Mouse (Mus musculus): Measurements from ENCODE around the gene Gm10300.

The Gm10300 gene

DNA sequence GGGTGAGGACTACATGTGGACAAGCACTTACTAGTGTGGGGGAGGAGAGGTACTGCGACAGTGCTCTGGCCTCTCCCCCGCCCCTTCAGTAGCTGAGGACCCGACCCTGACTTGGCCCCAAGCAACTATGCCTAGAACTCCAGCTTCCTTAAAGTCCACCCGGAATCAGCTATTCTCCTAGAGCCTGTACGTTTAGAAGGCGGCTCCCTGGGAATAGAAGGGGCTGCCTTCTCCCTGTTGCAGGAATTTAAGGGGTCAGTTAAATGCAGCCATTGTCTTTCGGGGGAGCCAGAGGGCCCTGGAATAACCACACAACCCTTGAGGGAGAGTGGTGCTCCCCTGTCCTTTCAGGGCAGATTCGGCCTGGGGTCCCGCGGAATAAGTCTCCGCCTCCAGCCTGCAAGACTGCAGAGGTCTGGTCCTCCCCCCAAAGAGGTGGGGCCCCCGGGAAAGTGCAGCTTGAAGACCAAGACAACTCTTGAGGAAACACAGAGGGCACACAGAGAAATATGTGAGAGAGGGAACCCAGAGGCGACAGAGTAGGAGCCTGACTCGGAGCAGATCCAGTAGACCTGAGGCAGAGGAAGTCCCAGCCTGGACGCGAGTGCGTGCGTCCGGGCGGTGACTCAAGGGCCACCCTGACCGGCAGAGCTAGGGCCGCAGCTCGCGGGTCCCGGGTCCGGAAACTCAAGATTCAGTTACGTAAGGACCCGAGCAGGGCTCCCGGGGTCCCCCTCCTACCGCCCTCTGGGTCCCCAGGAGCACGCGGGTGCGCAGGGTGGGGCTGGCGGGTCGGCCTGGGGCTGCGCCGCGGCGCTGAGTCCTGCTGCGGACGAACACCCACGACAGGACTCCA, at the start of gene Gm10300:
Gene Gm10300 (plus strand): TSS at position 621 of the 856 bp plus-strand sequence.
- DNase-seq (ENCODE audit: low spot score): no peak

DNA sequence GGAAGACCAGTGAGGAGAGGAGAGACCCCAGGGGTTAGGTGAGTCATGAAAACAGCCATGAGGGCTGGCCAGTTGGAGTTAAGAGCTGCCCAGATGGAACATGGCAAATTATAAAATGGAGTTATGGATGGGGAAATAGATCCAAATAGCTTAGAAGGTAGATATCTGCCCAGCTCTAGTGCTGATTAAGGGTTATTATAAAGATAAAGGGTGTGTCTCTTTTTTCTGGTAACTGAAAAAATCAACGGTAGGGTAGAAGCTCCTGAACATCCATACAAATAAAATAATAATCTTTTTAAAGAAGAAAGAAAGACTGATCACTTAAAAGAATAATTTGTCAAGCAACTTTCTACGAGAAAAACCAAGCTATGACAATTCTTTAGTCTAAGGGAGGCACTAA, 49.2 kb upstream of the Gm10300 start:
- no peak for DNase-seq (ENCODE audit: low spot score)

GRCm38 (mm10) chr4:132025738-132026527, 48.6 kb upstream of the Gm10300 start:
- DNase-seq (ENCODE audit: low spot score): no peak

GRCm38 (mm10) chr4:132027167-132027566, 47.3 kb upstream of the Gm10300 start:
- DNase-seq (ENCODE audit: low spot score): no peak

DNA sequence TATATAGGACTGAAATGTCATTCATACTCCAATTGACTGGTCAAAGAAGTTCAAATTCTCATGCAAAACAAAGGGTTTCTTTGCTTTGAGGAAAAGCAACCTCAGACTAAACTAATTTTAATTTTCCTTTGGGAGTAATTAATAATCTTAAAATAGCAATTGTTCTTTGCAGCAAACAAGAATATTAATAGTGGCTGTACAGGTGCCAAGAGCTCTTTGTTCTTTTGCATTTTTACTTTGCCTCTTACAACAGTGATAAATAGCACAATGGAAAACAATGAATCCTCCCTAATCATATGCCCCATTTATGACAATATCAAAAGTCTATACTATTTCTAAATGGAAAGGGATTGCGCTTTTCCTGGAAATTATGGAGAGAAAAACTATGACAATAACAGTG, 46.7 kb upstream of the Gm10300 start:
- DNase-seq (ENCODE audit: low spot score): no peak

GRCm38 (mm10) chr4:132029851-132030741, 44.4 kb upstream of the Gm10300 start:
- DNase-seq (ENCODE audit: low spot score): no peak

DNA sequence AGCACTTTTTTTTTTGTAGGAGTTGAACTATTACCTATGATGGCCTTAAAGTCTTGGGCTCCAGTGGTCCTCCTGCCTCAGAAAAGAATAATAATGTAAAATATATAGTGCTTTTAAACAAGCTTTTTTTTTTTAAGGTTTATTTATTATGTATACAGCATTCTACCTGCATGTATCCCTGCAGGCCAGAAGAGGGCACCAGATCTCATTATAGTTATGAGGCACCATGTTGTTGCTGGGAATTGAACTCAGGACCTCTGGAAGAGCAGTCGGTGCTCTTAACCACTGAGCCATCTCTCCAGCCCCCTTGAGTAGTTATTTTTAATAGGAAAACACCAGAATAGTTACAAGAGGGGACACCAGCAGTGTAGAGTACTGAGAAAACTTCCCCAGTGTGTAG, 41.3 kb upstream of the Gm10300 start:
- DNase-seq (ENCODE audit: low spot score): no peak

- no peak for DNase-seq (ENCODE audit: low spot score)
Measured at GRCm38 (mm10) chr4:132034242-132034641, 40.3 kb upstream of the Gm10300 start.

DNA sequence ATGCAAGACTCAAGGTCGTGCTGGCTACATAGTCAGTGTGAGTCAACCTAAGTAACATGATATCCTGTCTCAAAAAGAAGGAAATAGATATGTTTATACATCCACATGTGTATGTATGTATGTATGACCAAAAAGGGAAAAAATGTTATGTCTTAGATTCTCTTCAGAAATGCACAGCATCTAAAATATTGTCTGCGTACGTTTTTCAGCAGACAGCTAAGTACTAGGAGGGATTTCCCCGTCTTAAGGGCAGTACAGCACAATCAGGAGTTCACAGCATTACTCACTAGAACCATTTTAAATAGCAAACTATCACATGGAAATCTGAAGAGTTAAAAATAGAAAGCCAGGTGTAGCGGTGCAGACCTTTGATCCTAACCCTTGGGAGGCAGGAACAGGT, 37.4 kb upstream of the Gm10300 start:
- no peak for DNase-seq (ENCODE audit: low spot score)

DNA sequence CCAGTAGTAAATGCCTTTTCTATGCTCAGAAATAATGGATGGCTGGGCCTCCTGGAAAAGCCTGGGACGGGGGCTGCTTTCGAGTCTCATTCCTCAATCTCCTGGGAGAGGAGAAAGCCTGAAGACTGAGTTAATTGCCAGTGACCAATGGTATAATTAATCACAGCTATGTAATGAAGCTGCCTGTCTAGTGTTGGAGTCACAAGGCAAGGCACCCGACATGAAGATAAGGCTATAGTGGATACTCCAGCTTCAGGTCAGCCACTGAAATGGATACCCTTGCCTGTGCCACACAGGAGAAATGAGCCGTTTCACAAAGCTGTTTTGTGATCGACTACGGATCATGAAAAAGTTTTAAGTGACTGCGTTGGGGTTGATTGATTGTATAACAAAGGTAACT, 36.5 kb upstream of the Gm10300 start:
- DNase-seq (ENCODE audit: low spot score): no peak

DNA sequence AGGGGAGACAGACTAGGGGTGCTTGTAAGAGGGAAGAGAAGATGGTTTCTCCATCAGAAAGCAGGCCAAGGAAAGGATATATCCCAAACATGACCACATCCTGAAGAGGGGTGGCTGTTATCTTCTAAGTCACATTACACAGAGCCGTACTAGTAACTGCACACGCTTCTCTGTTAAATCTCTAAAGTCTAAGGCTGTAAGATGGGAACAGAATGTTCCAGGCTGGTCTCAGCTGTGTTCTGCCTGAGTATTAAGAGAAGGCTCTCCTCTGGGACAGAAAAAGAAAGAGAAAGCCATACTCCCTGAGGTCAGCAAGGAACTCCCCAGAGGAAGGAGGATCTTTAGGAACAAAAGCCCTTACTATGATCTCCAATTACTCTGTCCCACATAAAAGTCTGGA, 35.7 kb upstream of the Gm10300 start:
- DNase-seq (ENCODE audit: low spot score): no peak

- DNase-seq (ENCODE audit: low spot score): no peak
Measured at GRCm38 (mm10) chr4:132039521-132039920, 35.0 kb upstream of the Gm10300 start.

GRCm38 (mm10) chr4:132039975-132040645, 34.4 kb upstream of the Gm10300 start:
- no peak for DNase-seq (ENCODE audit: low spot score)

GRCm38 (mm10) chr4:132041471-132042332, 32.8 kb upstream of the Gm10300 start:
- DNase-seq (ENCODE audit: low spot score): no peak

DNA sequence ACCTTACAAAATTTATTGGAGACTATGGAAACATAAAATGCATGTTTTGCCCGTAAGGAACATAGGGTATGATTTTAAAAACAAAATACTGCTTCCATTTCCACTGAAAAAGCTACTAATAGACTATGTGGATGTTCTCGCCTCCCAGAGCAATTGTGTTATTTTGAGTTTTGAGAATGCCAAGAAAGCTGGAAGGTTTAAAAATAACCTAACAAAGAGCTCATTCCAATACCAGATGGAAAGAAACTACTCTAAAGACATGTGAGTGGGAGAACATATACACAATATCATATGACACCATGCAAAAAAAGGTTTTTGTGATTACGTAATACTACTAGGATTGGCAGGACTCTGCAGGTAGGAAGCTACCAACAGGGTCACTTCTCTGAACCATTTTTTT, 30.8 kb upstream of the Gm10300 start:
- DNase-seq (ENCODE audit: low spot score): no peak

- no peak for DNase-seq (ENCODE audit: low spot score)
Measured at GRCm38 (mm10) chr4:132048011-132048991, 26.2 kb upstream of the Gm10300 start.

DNA sequence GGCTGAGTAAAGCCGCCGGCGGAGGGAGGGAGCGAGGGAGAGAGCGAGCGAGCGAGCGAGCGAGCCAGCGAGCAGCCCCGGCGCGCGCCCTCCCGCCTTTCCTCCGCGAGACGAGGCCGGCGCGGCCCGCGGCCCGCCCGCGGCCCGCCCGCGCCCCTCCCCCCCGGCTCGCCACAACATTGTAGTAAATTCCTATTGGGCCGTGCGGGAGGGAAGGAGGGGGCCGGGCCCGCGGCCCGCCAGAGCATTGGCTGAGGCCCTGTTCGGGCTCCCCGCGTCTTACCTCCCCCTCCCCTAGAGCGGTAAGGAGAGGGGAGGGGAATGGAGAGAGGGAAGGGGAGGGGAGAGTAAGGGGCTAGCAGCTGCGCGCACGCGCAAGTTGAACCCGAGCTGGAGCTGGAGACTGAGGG, 25.5 kb upstream of the Gm10300 start:
- peak; percentile 75 for DNase-seq (ENCODE audit: low spot score)

- DNase-seq (ENCODE audit: low spot score): no peak
Measured at GRCm38 (mm10) chr4:132049549-132050200, 24.8 kb upstream of the Gm10300 start.
